Mouse (Mus musculus): ENCODE data around the gene Cd3eap. TPM values are rescaled to one million over a fixed set of nuclear protein-coding genes. Genes with fewer than 3 reads are reported as not detected.

Cd3eap gene
- total and polyA plus RNA-seq, 3 experiments = 14.4 to 36.9 (median 22.6) TPM

- dilution Hi-C loops (cut with MboI; ENCODE audit: extremely low pct_ligation_motif_present, extremely low pct_unique_long_range_greater_than_20kb, low sequenced_read_pairs) (no loop called here), in situ Hi-C loops (cut with MboI; ENCODE audit: low pct_ligation_motif_present, low pct_unique_long_range_greater_than_20kb, low sequenced_read_pairs) (no loop called here)
- no peaks in the 10 kb centered on the region for H3K36me3 ChIP-seq (replicated peaks in 1 of 2; ENCODE audit: control insufficient read depth in 1 of 2, insufficient read depth in 1 of 2, low read length in 1 of 2)
- no peak overlapping the region for H3K4me3 ChIP-seq (replicated peaks in 1 of 3; ENCODE audit: low read depth in 2 of 3, low read length in 2 of 3, poor library complexity in 1 of 3)
- H3K9ac ChIP-seq (ENCODE audit: insufficient read depth, low read depth) = no peak overlapping the region
- H3K4me1 ChIP-seq (ENCODE audit: control insufficient read depth in 1 of 2, insufficient read depth in 2 of 2) = peaks cover 11 to 39% of the 10 kb centered on the region in 2 experiments
- peaks cover 94% of the 10 kb centered on the region for H3K27me3 ChIP-seq (replicated peaks)
- no peak for TF ChIP-seq UBTF (IDR thresholded peaks at IDR 0.05; ENCODE audit: low read depth, low read length)
- TF ChIP-seq MYC (IDR thresholded peaks at IDR 0.05; ENCODE audit: low read depth, low read length) = no peak
- TF ChIP-seq ETS1 (conservative IDR thresholded peaks at IDR 0.05; ENCODE audit: low read depth, low read length) = no peak
- 0 out of 2 replicates have a peak, but pooled peaks have one; percentile 14 for TF ChIP-seq BHLHE40 (IDR thresholded peaks at IDR 0.05; ENCODE audit: low read depth, low read length)
- TF ChIP-seq TBP (conservative IDR thresholded peaks at IDR 0.05; ENCODE audit: low read depth, low read length) = no peak
- TF ChIP-seq ZKSCAN1 (IDR thresholded peaks at IDR 0.05; ENCODE audit: borderline replicate concordance, low read depth, low read length) = no peak
- TF ChIP-seq ELF1 (IDR thresholded peaks at IDR 0.05; ENCODE audit: low read depth, low read length) = no peak
- H3K79me2 ChIP-seq (replicated peaks; ENCODE audit: control insufficient read depth, extremely low read depth, insufficient read depth, poor library complexity, severe bottlenecking) = no peaks in the 10 kb centered on the region
- H3K4me2 ChIP-seq (ENCODE audit: insufficient read depth, low read depth, poor library complexity, severe bottlenecking) = no peak overlapping the region
- H3K9me3 ChIP-seq (replicated peaks; ENCODE audit: low read length) = peaks cover 13% of the 10 kb centered on the region
- H3K27ac ChIP-seq (ENCODE audit: insufficient read depth, low read depth) = no peak overlapping the region
- no peak for DNase-seq (ENCODE audit: extremely low read depth)
Observed at GRCm38 (mm10) chr7:19316451-19317161, 42.7 kb downstream of the Cd3eap start.

DNA sequence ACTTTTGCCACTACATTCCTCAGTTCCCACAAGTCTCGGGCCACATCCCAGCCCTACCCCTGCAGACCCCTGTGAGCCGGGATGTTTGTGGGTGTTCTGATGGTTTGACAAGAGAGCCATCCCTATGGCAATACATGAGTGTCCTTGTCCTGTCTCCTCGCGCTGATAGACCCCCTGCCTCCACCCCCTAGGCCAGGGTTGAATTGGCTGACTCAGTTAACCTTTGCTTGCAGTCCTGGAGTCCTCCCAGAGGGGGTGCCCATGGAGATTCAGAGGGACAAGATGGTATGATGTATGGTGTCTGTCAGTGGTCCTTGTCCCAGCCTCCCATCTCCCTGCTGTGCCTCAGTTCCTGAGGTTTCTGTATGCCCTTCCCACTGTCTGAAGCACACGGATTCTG, 45.2 kb downstream of the Cd3eap start:
- no peak overlapping the region for H3K4me3 ChIP-seq (replicated peaks in 1 of 3; ENCODE audit: low read depth in 2 of 3, low read length in 2 of 3, poor library complexity in 1 of 3)
- dilution Hi-C loops (cut with MboI; ENCODE audit: extremely low pct_ligation_motif_present, extremely low pct_unique_long_range_greater_than_20kb, low sequenced_read_pairs) = no loop called here
- H3K4me2 ChIP-seq (ENCODE audit: insufficient read depth, low read depth, poor library complexity, severe bottlenecking) = no peak overlapping the region
- peaks cover 8% of the 10 kb centered on the region for H3K9me3 ChIP-seq (replicated peaks; ENCODE audit: low read length)
- no peak overlapping the region for H3K9ac ChIP-seq (ENCODE audit: insufficient read depth, low read depth)
- H3K79me2 ChIP-seq (replicated peaks; ENCODE audit: control insufficient read depth, extremely low read depth, insufficient read depth, poor library complexity, severe bottlenecking) = no peaks in the 10 kb centered on the region
- H3K27ac ChIP-seq (ENCODE audit: insufficient read depth, low read depth) = no peak overlapping the region
- no peaks in the 10 kb centered on the region for H3K36me3 ChIP-seq (replicated peaks in 1 of 2; ENCODE audit: control insufficient read depth in 1 of 2, insufficient read depth in 1 of 2, low read length in 1 of 2)
- DNase-seq (ENCODE audit: extremely low read depth) = no peak
- in situ Hi-C loops (cut with MboI; ENCODE audit: low pct_ligation_motif_present, low pct_unique_long_range_greater_than_20kb, low sequenced_read_pairs) = no loop called here
- peaks cover 88% of the 10 kb centered on the region for H3K27me3 ChIP-seq (replicated peaks)
- no peak for TF ChIP-seq CHD1 (IDR thresholded peaks at IDR 0.05; ENCODE audit: low read depth, low read length)
- no peak for TF ChIP-seq ETS1 (conservative IDR thresholded peaks at IDR 0.05; ENCODE audit: low read depth, low read length)
- peaks cover 5 to 26% of the 10 kb centered on the region in 2 experiments; a peak in 3 of 4 replicates for H3K4me1 ChIP-seq (ENCODE audit: control insufficient read depth in 1 of 2, insufficient read depth in 2 of 2)

GRCm38 (mm10) chr7:19311991-19312390, 47.3 kb downstream of the Cd3eap start:
- in situ Hi-C loops (cut with MboI; ENCODE audit: low pct_ligation_motif_present, low pct_unique_long_range_greater_than_20kb, low sequenced_read_pairs) (no loop called here), dilution Hi-C loops (cut with MboI; ENCODE audit: extremely low pct_ligation_motif_present, extremely low pct_unique_long_range_greater_than_20kb, low sequenced_read_pairs) (no loop called here)
- no peaks in the 10 kb centered on the region for H3K36me3 ChIP-seq (replicated peaks in 1 of 2; ENCODE audit: control insufficient read depth in 1 of 2, insufficient read depth in 1 of 2, low read length in 1 of 2)
- peaks cover 77% of the 10 kb centered on the region for H3K27me3 ChIP-seq (replicated peaks)
- no peak overlapping the region for H3K9ac ChIP-seq (ENCODE audit: insufficient read depth, low read depth)
- no peaks in the 10 kb centered on the region for H3K79me2 ChIP-seq (replicated peaks; ENCODE audit: control insufficient read depth, extremely low read depth, insufficient read depth, poor library complexity, severe bottlenecking)
- H3K4me2 ChIP-seq (ENCODE audit: insufficient read depth, low read depth, poor library complexity, severe bottlenecking) = no peak overlapping the region
- peaks cover 8% of the 10 kb centered on the region for H3K9me3 ChIP-seq (replicated peaks; ENCODE audit: low read length)
- no peak for TF ChIP-seq ELF1 (IDR thresholded peaks at IDR 0.05; ENCODE audit: low read depth, low read length)
- TF ChIP-seq SMC3 (IDR thresholded peaks at IDR 0.05; ENCODE audit: low read depth, low read length) = no peak
- TF ChIP-seq JUND (conservative IDR thresholded peaks at IDR 0.05; ENCODE audit: low read depth, low read length) = no peak
- no peak for TF ChIP-seq MAX (IDR thresholded peaks at IDR 0.05; ENCODE audit: low read length)
- TF ChIP-seq NRF1 (IDR thresholded peaks at IDR 0.05; ENCODE audit: low read depth, low read length) = no peak
- TF ChIP-seq MAZ (IDR thresholded peaks at IDR 0.05; ENCODE audit: low read depth, low read length) = no peak
- no peak for TF ChIP-seq ZC3H11A (IDR thresholded peaks at IDR 0.05; ENCODE audit: low read depth, low read length)
- no peak for TF ChIP-seq POLR2A (IDR thresholded peaks at IDR 0.05; ENCODE audit: low read depth, low read length)
- TF ChIP-seq IRF4 (IDR thresholded peaks at IDR 0.05; ENCODE audit: low read depth, low read length) = no peak
- no peak for TF ChIP-seq ZNF384 (IDR thresholded peaks at IDR 0.05; ENCODE audit: low read depth, low read length)
- no peak for TF ChIP-seq KAT2A (IDR thresholded peaks at IDR 0.05; ENCODE audit: insufficient replicate concordance, low read length)
- TF ChIP-seq HCFC1 (IDR thresholded peaks at IDR 0.05; ENCODE audit: low read depth, low read length) = no peak
- TF ChIP-seq CHD1 (IDR thresholded peaks at IDR 0.05; ENCODE audit: low read depth, low read length) = no peak
- no peak for TF ChIP-seq E2F4 (IDR thresholded peaks at IDR 0.05; ENCODE audit: insufficient replicate concordance, low read depth, low read length)
- TF ChIP-seq CHD2 (IDR thresholded peaks at IDR 0.05; ENCODE audit: low read length) = no peak
- TF ChIP-seq UBTF (IDR thresholded peaks at IDR 0.05; ENCODE audit: low read depth, low read length) = no peak
- TF ChIP-seq GABPA (IDR thresholded peaks at IDR 0.05; ENCODE audit: insufficient replicate concordance, low read depth, low read length) = no peak
- no peak for TF ChIP-seq EP300 (IDR thresholded peaks at IDR 0.05; ENCODE audit: low read length)
- TF ChIP-seq SIN3A (IDR thresholded peaks at IDR 0.05; ENCODE audit: low read length) = no peak
- no peak for TF ChIP-seq JUN (IDR thresholded peaks at IDR 0.05; ENCODE audit: insufficient read depth, low read depth, low read length)
- H3K27ac ChIP-seq (ENCODE audit: insufficient read depth, low read depth) = no peak overlapping the region
- DNase-seq (ENCODE audit: extremely low read depth) = no peak
- H3K4me3 ChIP-seq (replicated peaks in 1 of 3; ENCODE audit: low read depth in 2 of 3, low read length in 2 of 3, poor library complexity in 1 of 3) = no peak overlapping the region
- peaks cover 5 to 31% of the 10 kb centered on the region in 2 experiments; a peak in 2 of 4 replicates for H3K4me1 ChIP-seq (ENCODE audit: control insufficient read depth in 1 of 2, insufficient read depth in 2 of 2)
